Mouse (Mus musculus) macrophage (primary cell): ENCODE results near the gene Sars2. TPM values are rescaled to one million over a fixed set of nuclear protein-coding genes. Genes with fewer than 3 reads are reported as not detected.

Experiments used
- H3K27ac ChIP-seq: fragments of 350-480 bp; formaldehyde crosslinking; 2 replicates; pipeline ENCODE4 v1.9.0; 2021
- H3K36me3 ChIP-seq: fragments of 350-480 bp; formaldehyde crosslinking; 2 replicates; pipeline ENCODE4 v1.9.0; 2021; ENCODE audit errors: inconsistent target
- H3K4me3 ChIP-seq: fragments of 350-480 bp; formaldehyde crosslinking; 2 replicates; pipeline ENCODE4 v1.9.0; 2021; ENCODE audit errors: inconsistent target
- H3K79me2 ChIP-seq: fragments of 350-480 bp; formaldehyde crosslinking; 2 replicates; pipeline ENCODE4 v1.9.0; 2021; ENCODE audit errors: inconsistent target
- WGBS: methylation state at CpG from one replicate; pipeline ENCODE4 v1.1.7; 2026; ENCODE audit warnings: inconsistent platforms; ENCODE audit not compliant: missing documents; 5-methylcytosine and 5-hydroxymethylcytosine counted together
- polyA plus RNA-seq: library from polyadenylated mRNA; stranded (reverse); fragments of 250-400 nt; gene quantifications from 3 replicates; pipeline ENCODE4 v1.2.4, GENCODE M21; 2018; ENCODE audit warnings: inconsistent platforms

Sars2 gene
- polyA plus RNA-seq, 1 experiment from 2014 or later: 4.6 TPM

- Histone ChIP-seq H3K4me3 (no peak overlapping the region), H3K79me2 (peaks cover 2% of the 10 kb centered on the region; the same call in 1 of the 2 replicates), H3K27ac (peak overlapping the region; percentile 94), H3K36me3 (peaks cover 56% of the 10 kb centered on the region)
- 13% methylated on average over 7 of the region's 7 CpGs for WGBS
Measured at GRCm38 (mm10) chr7:28780857-28781256, 39.1 kb downstream of the Sars2 start.

DNA sequence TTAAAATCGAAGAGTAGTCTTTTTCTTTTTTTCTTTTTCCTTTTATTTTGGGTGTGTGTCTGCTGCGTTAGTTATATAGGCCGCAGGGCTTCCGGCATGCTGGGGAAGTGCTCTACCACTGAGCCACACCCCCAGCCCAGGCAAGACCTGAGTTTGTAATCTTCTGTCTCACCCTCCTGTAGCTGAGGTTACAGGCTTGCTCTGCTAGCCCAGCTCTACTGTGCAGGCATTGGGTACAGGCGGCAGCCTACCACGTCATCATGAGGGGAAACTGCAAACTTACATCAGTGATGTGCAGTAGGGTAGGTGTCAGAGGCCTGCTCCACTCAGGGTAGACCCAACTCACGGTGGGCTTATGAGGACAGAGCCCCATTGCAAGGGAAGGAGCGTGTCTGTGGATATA is 39.5 kb downstream of the Sars2 start:
- Histone ChIP-seq H3K36me3 (peaks cover 54% of the 10 kb centered on the region), H3K79me2 (no peaks in the 10 kb centered on the region; the same call in 1 of the 2 replicates), H3K4me3 (no peak overlapping the region), H3K27ac (peak overlapping the region; percentile 94)
- WGBS: 32% methylated on average over 8 of the region's 8 CpGs

DNA sequence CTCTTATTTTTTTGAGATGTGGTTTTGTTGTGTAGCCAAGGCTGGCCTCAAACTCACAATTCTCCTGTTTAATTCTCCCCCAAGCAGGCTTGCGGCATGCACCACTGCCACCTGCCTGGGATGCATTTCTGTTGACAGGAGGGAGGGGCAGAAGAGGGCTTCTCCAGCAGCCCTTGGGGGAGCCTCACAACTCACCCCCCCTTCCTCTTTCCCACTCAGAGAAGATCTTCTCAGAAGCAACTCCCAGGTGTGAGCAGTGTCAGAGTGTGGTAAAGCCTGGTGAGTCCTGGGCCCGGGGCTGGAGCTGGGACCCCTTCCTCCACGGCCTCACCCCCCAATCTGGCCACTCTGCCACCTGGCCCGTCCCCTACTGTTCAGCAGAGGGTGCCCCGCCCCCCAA is 43.4 kb downstream of the Sars2 start:
- H3K79me2 ChIP-seq: no peaks in the 10 kb centered on the region
- H3K27ac ChIP-seq: no peak overlapping the region
- peaks cover 40% of the 10 kb centered on the region for H3K36me3 ChIP-seq
- 100% methylated on average over 3 of the region's 5 CpGs for WGBS
- no peak overlapping the region for H3K4me3 ChIP-seq

DNA sequence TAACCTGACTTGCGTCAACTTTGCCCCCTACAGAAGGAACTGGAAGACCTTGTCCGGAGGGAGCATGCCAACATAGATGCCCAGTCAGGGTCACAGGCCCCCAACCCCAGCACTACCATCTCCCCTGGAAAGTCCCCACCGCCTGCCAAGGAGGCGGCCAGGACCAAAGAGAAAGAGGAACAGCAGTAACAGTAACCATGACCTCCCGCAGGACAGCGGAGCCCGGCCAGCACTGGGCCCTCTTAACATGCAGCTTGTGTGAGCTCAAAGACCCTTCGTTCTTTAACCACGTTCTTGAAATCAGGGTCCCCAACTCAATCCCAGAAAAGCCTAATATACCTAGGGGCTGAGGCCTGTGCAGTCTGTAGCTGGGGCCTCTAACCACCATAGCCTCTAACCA is 46.1 kb downstream of the Sars2 start:
- Histone ChIP-seq H3K79me2 (no peaks in the 10 kb centered on the region), H3K27ac (no peak overlapping the region), H3K4me3 (no peak overlapping the region), H3K36me3 (peaks cover 35% of the 10 kb centered on the region)
- WGBS: 94% methylated on average over 9 of the region's 9 CpGs

GRCm38 (mm10) chr7:28788307-28789195 is 46.8 kb downstream of the Sars2 start, which contains the start of gene Rinl:
TSS of gene Rinl (plus strand) at chr7:28788969.
- Histone ChIP-seq H3K27ac (no peak within 1 kb of the TSS), H3K79me2 (no peaks in the 10 kb centered on the region), H3K36me3 (peaks cover 28% of the 10 kb centered on the region), H3K4me3 (no peak within 1 kb of the TSS)
- 20% methylated on average over 5 of the region's 5 CpGs for WGBS

DNA sequence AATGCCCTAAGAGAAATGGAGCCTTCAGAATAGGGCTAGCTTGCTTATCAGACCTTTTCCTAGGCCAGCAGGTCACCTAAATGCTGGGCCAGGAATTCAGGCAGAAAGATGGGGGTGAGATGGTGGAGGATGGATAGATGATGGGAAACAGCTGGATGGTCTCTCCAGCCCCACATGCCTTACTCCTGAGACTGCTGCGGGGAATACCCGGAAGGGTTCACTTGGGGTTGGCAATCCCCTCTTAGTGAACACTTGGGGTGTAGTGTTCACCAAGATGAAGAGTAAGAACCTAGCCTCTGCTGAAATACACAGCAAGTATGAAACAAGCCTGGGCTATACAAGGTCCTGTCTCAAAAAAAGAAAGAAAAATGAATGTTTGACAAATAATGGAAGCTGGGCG is 47.4 kb downstream of the Sars2 start:
- WGBS: 86% methylated on average over 3 of the region's 3 CpGs
- H3K79me2 ChIP-seq: no peaks in the 10 kb centered on the region
- H3K27ac ChIP-seq: no peak overlapping the region
- H3K4me3 ChIP-seq: no peak overlapping the region
- H3K36me3 ChIP-seq: peaks cover 21% of the 10 kb centered on the region

DNA sequence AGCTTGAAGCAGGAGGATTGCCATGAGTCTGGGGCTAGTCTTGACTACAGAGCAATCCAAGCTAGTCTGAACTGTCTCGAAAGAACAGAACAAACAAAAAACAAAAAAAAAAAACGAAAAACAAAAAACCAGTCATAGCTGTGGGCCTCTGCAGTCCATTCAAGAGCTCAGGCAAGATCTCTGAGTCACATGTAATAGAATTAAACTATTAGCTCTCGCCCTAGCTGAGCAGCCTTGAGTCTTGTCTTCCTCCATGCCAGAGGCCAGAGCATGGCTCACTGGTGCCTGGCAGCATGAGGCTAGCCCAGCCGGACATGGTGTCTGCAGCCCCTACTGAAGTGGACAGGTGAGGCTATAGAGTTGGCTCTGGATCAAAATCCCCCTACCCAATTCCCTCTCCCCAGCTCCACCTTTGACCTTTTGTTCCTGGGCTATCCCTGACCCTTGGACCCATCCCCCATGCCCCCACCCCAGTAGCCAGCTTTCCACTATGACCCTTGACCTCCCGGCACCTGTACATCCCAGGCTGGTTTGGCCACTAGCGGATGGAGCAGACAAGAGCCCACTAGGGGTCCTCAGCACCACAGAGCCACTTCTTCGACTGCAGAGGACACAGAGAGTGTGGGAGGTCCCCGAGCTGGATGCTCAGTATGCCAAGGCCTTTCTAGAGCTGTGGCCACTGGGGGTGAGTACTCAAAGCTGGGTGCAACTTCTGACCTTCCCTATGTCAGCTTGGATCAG is 48.4 kb downstream of the Sars2 start:
- no peaks in the 10 kb centered on the region for H3K79me2 ChIP-seq
- no peak overlapping the region for H3K27ac ChIP-seq
- H3K36me3 ChIP-seq: peaks cover 13% of the 10 kb centered on the region; the same call in 1 of the 2 replicates
- H3K4me3 ChIP-seq: no peak overlapping the region
- 88% methylated on average over 8 of the region's 8 CpGs for WGBS

DNA sequence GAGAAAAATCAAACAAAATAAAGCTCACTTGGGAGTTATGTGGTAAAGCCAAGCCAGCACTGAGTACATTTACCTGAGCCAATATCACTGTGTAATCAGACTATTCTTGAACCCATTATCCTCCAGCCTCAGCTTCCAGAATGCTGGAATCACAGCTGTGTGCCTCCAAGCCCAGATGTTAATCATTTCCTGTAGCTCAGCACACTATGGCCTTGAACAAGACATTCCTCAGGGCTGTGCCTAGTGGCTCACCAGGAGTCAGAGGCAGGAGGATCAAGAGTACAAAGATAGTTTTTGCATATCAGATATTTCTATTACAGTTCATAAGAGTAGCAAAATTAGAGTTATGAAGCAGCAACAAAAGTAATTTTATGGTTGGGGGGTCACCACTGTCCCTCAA is 49.9 kb downstream of the Sars2 start:
- H3K79me2 ChIP-seq: no peaks in the 10 kb centered on the region
- H3K36me3 ChIP-seq: peaks cover 2% of the 10 kb centered on the region; the same call in 1 of the 2 replicates
- no peak overlapping the region for H3K4me3 ChIP-seq
- H3K27ac ChIP-seq: no peak overlapping the region

DNA sequence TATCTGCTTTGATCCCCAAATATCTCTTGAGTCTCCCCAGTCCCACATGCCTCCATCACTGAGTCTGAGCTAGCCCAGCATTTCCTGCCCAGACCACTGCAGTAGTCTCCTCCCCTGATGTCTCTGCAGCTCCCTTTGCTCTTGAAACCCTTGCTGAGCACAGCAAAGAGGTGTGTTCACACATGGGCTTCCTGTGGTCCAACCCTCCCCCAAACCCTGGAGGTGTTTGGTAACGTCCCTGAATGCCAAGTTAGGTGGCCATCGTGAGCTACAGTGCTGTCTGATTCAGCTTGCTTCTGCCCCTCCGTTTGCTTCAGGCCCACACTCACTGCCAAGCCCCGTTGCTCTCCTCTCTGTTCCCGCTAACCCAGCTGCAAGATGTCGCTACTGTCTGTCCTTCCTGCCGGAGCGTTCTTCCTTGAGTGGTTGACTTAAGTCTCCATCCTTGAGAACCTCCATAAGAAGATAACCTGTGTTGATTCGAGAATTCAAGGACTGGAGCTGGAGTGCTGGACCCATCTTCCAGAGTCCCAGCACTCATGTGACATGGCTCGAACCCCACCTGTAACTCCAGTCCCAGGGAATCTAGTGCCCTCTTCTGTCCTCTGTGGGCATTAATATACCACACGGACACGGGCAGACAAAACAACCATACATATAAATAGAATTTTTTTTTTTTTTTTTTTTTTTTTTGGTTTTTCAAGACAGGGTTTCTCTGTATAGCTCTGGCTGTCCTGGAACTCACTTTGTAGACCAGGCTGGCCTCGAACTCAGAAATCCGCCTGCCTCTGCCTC is 50.8 kb downstream of the Sars2 start:
- Histone ChIP-seq H3K4me3 (no peak overlapping the region), H3K27ac (no peak overlapping the region), H3K36me3 (no peaks in the 10 kb centered on the region; the same call in 1 of the 2 replicates), H3K79me2 (peaks cover 8% of the 10 kb centered on the region; the same call in 1 of the 2 replicates)
- 73% methylated on average over 11 of the region's 14 CpGs for WGBS

GRCm38 (mm10) chr7:28793834-28794233 is 52.0 kb downstream of the Sars2 start:
- 38% methylated on average over 2 of the region's 2 CpGs for WGBS
- H3K27ac ChIP-seq: no peak overlapping the region
- peaks cover 12% of the 10 kb centered on the region; the same call in 1 of the 2 replicates for H3K79me2 ChIP-seq
- no peak overlapping the region for H3K4me3 ChIP-seq
- H3K36me3 ChIP-seq: peaks cover 11% of the 10 kb centered on the region; the same call in 1 of the 2 replicates

- Histone ChIP-seq H3K79me2 (peaks cover 12% of the 10 kb centered on the region; the same call in 1 of the 2 replicates), H3K4me3 (no peak overlapping the region), H3K36me3 (peaks cover 15% of the 10 kb centered on the region; the same call in 1 of the 2 replicates), H3K27ac (no peak overlapping the region)
- WGBS: 90% methylated on average over 3 of the region's 3 CpGs
Measured at GRCm38 (mm10) chr7:28794496-28794895, 52.7 kb downstream of the Sars2 start.

DNA sequence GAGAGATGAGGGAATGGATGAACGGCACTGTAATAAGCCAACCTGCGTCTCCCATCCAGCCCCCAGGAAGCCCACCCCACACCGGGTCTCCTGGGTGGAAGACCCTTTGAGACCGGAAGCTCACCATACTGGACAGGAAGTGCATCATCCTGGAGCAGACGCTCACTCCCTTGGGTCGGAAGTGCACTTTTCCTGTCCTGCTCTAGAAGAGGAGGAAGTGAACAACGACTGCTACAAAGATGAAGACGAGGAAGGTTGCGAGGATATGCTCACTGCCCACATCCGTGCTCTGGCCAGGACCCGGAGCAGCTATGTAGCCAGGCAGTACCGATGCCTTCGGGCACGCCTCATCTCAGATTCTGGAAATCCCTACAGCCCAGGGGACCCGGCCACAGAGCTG is 54.0 kb downstream of the Sars2 start:
- peak overlapping the region; percentile 93 for H3K27ac ChIP-seq
- peak overlapping the region; percentile 86 for H3K4me3 ChIP-seq
- H3K79me2 ChIP-seq: peaks cover 12% of the 10 kb centered on the region; the same call in 1 of the 2 replicates
- H3K36me3 ChIP-seq: peaks cover 15% of the 10 kb centered on the region; the same call in 1 of the 2 replicates
- 3% methylated on average over 15 of the region's 15 CpGs for WGBS

DNA sequence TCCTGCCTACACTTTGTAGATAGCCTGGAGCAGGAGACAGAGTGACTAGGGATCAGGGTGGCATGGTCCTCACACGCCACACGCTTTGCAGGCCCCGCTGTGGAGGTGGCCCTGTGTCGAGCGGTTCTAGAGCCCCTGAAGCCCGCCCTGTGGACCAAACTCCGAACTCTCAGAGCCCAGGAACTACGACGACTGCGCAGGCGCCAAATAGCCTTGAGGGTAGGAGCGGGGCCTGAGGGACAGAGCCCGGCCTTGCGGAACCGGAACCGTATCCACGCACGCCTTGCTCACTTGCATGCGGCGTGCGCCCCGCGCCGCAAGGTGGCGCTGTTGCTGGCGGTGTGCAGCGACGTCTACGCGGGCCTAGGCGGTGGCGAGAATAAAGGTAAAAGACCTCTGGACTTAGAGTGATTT is 54.8 kb downstream of the Sars2 start:
- WGBS: 13% methylated on average over 32 of the region's 32 CpGs
- H3K79me2 ChIP-seq: peaks cover 12% of the 10 kb centered on the region; the same call in 1 of the 2 replicates
- H3K27ac ChIP-seq: peak overlapping the region; percentile 93
- peak overlapping the region; percentile 86 for H3K4me3 ChIP-seq
- H3K36me3 ChIP-seq: peaks cover 15% of the 10 kb centered on the region; the same call in 1 of the 2 replicates

- 94% methylated on average over 9 of the region's 9 CpGs for WGBS
Measured at GRCm38 (mm10) chr7:28799994-28800393, 58.2 kb downstream of the Sars2 start.

More at GRCm38 (mm10) chr7:28799994-28800393, 58.2 kb downstream of the Sars2 start:
- peaks cover 15% of the 10 kb centered on the region; the same call in 1 of the 2 replicates for H3K36me3 ChIP-seq
- H3K27ac ChIP-seq: no peak overlapping the region
- H3K79me2 ChIP-seq: peaks cover 12% of the 10 kb centered on the region; the same call in 1 of the 2 replicates
- no peak overlapping the region for H3K4me3 ChIP-seq
